Mouse (Mus musculus) T-cell, adult 2 months (primary cell): ENCODE results near the gene Trim71.
"Not testable (repeated sequence)": the region's sequence is repeated elsewhere in the genome, so short reads cannot be mapped to it uniquely, and the experiment has no call there.

ENCODE experiments used
- DNase-seq: peaks from one replicate; pipeline ENCODE4 v3.0.0; 2022; ENCODE audit warnings: low spot score

Trim71 gene

DNA sequence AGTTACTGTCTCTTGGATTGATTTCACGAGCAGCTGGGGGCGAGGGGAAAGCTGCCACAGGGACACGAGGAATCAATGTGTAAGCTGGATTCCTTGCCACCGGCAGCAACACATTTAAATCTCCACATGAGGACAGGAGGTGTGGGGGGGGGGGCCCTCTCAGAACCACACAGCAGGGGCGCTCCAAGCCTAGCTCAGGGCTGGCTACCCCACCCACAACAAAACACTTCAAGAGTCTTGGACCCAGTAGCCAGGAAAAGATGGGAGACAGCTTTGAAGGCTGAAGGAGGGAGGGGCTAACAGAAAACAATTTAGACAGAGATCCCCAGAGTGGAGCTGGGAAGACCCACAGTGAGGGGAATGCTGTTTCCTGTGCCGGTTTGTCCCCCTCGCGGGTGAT lies 38.3 kb downstream of the Trim71 start:
- no peak for DNase-seq

- DNase-seq: no peak
Measured at GRCm38 (mm10) chr9:114525073-114525633, 39.0 kb downstream of the Trim71 start.

DNA sequence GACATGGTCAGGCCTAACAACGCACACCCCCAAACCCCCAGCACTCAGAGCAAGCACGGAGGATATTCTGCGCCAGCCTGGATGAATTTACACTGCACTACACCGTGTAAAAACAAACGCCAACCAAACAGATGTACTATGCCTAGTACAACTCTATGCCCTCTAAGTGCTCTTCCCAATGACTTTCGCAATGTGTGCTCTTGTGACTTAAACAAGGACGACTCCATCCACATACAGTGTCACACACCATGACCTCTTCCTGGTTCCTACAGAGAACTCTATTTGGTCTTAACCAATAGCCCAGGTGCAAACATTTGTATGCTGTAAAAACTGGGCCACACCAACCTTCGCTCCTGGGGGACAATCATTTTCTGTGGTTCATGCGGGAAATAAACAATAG lies 41.7 kb downstream of the Trim71 start:
- DNase-seq: no peak

DNA sequence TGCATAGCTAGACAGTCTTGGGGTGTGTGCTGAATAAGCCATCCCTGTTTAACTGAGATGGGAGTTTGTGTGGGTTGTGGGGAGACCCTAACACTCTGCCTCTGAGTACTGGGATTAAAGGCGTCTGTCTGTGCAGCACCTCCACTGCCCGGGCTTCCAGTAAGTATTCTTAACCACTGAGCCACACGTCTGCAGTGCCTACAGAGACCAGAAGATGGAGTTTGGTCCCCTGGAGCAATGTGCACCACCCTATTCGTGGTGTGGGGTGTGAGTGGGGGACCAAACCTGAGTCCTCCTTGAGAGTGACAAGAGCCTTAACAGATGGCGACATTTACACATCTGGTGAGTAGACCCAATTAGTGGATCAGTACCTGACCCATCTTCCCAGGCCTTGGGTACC lies 42.1 kb downstream of the Trim71 start:
- no peak for DNase-seq

GRCm38 (mm10) chr9:114520529-114520928 lies 43.6 kb downstream of the Trim71 start:
- DNase-seq: not testable (repeated sequence)

- no peak for DNase-seq
Measured at GRCm38 (mm10) chr9:114518812-114519477, 45.2 kb downstream of the Trim71 start.

- DNase-seq: no peak
Measured at GRCm38 (mm10) chr9:114517924-114518497, 46.2 kb downstream of the Trim71 start.

DNA sequence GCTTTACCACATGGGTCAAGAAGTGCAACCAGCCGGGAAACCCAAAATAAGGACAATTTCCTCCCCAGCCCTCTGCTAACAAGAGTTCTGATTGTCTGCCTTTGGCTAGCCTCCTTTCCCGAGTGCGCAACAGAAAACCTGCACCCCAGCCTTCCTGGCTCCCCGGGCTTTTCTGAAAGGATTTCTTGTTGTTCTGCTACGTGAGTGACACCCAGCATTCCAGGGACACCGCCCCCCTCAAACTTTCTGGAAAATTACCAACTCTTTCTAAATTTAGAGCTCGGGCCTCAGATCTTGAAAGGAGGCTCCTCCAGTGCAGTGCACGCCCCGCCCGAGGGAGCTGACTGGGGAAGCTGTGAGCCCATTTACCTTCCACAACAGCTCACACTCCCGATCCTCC lies 48.8 kb downstream of the Trim71 start, which contains the start of gene C130032M10Rik:
Gene C130032M10Rik (plus strand): TSS at position 334 of the 400 bp plus-strand sequence.
- DNase-seq: no peak

DNA sequence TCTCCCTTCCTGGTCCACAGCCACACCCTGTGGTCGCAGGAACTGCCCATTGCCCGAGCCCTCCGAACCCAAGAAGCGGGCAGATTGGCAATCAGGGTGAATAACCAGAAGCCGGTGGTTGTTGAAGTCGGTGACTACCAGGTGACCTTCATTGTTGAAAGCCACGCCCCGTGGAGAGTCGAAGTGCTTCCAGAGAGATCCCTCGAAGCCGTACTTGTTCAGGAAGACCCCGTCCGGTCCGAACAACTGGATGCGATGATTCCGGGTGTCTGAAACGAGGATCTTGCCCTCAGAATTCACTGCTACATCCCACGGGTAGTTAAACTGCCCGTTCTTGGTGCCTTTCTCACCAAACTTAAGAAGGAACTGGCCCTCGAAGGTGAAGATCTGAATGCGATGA lies 51.3 kb downstream of the Trim71 start:
- no peak for DNase-seq

- DNase-seq: peak; percentile 66
Measured at GRCm38 (mm10) chr9:114509785-114510184, 54.4 kb downstream of the Trim71 start.

- peak; percentile 22 for DNase-seq
Measured at GRCm38 (mm10) chr9:114507421-114507820, 56.7 kb downstream of the Trim71 start.

- no peak for DNase-seq
Measured at GRCm38 (mm10) chr9:114506564-114506963, 57.6 kb downstream of the Trim71 start.

- DNase-seq: no peak
Measured at GRCm38 (mm10) chr9:114504816-114505215, 59.4 kb downstream of the Trim71 start, which contains the start of gene Ccr4. TSS of gene Ccr4 (minus strand) at chr9:114504916.

DNA sequence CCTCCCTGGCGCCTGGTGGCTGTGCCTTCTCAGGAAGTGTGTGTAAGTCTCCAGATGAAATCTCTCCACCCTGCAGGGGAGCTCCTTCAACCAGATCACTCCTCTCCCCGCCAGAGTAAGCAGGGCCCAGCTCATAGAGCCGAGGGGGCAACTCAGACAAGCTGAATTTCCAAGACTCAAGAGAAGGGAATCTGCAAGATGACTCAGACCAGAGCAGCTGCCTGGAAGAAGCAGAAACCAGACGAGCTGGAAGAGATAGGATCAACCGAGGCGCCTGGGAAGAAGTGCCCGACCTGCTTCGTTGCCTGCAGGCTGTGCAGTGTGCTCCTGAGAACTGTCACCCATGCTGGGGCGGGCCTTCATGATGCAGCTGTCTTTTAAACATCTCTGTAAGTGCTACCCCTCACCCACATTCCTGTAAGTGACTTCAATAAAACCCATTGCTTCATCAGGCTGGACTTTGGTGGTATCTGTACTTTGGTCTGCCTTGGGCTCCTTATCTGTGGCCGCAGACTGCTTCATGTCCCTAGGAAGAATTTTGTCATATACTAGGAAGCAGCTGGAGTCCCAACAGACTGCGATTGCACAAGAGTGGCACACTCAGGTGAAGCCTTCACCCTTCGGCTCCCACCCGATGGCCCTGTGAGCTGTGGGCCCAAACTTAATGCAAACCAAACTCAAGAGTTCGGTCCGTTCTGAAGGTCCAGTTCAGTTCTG lies 61.3 kb downstream of the Trim71 start:
- no peak for DNase-seq

- DNase-seq: no peak
Measured at GRCm38 (mm10) chr9:114501913-114502312, 62.3 kb downstream of the Trim71 start.

DNA sequence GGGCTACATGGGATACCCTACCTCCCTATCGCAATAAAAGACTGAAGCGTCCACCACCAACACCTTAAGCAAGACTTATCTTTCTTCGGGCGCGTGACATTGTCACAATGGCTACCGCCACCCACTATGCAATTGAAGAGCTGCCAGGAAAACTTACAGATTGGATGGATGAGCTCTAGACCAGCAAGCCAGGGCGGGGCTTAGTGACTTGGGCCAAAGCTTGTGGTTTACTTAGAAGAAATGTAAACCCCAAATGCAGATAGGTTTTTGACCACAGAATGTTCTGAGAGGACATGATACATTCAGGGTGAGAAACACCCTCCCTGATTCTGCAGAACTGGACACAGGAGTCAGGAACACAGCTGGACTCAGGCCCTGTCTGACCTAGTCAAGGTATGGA lies 63.1 kb downstream of the Trim71 start:
- DNase-seq: no peak

GRCm38 (mm10) chr9:114499783-114500515 lies 64.2 kb downstream of the Trim71 start:
- peak; percentile 44 for DNase-seq

- DNase-seq: peak; percentile 81
Measured at GRCm38 (mm10) chr9:114498218-114498617, 66.0 kb downstream of the Trim71 start.

GRCm38 (mm10) chr9:114496469-114496868 lies 67.7 kb downstream of the Trim71 start:
- peak; percentile 66 for DNase-seq

DNA sequence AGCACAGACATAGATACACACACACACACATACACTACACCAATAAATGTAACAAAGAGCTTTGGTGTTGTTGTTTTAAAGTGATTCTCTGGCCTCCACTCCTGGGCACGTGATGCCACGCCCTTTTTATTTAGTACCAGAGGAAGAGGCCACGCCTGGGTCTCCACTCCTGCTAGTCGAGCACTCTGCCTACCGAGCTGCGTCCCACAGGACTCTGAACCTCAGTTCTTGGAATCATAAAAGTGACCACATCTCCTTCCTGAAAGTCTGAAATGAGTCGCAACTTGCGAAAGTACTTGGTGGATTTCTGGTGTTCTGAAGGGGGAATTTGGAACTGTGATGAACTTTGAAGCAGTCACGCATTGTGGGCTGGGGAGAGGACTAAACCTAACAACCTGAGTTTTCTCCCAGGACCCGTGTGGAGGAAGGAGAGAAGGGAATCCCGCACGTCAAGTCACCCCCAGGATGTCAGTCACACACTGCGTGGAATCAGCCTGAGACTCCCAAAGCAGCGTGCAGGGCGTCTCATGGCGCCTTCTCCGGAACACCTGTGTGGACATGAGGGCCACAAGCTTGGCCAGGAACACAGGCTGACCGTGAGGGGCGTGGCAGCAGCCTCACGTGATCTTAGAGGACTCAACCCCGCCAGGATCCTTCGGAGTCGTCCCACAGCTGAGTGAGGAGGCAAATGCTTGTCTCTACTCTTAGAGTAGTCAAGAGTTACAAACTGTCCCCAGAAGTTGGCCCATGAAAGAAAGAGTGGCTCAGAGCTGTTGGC lies 76.5 kb downstream of the Trim71 start:
- DNase-seq: no peak

DNA sequence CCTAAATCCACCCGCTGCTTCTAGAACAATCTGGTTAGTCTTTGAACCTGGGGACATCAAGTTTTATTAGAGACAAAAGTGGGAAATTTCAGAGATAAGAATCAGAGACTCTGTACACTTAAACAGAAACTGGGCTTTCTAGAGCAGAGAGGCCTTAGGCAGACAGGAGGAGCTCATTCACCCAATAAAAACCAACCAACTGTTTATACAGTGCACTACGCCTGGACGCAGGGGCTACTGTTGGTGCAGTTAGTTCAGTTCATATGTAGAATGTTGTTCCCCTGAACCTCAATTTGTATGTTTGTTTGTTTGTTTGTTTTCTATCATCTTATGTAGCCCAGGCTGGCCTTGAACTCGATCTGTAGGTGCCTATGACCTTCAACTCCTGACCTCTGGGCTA lies 77.4 kb downstream of the Trim71 start:
- no peak for DNase-seq
